Mouse (Mus musculus): ENCODE results near the gene Snph. TPM values are rescaled to one million over a fixed set of nuclear protein-coding genes. Genes with fewer than 3 reads are reported as not detected.

Gene Snph
- polyA plus RNA-seq, 1 experiment from 2014 or later, result not detected

- WGBS (ENCODE audit: insufficient replicate concordance), result 66% methylated on average over 3 of the region's 3 CpGs
- Histone ChIP-seq H3K4me2 (ENCODE audit: low read depth, low read length) (no peak overlapping the region), H3K9ac (replicated peaks) (no peak overlapping the region), H3K9me3 (ENCODE audit: low read length) (no peaks in the 10 kb centered on the region), H3K27me3 (ENCODE audit: insufficient read depth, low read length) (no peaks in the 10 kb centered on the region), H3K4me1 (ENCODE audit: insufficient read depth) (peaks cover 14% of the 10 kb centered on the region), H3K36me3 (replicated peaks; ENCODE audit: insufficient read depth, low read length) (no peaks in the 10 kb centered on the region), H3K27ac (ENCODE audit: low read depth) (no peak overlapping the region), H3K4me3 (ENCODE audit: low read depth, low read length) (no peak overlapping the region)
- ATAC-seq (no peak), DNase-seq (no peak)
- TF ChIP-seq CTCF (IDR thresholded peaks at IDR 0.05; ENCODE audit: low read depth), result no peak
- no peak for TF ChIP-seq EP300 (IDR thresholded peaks at IDR 0.05; ENCODE audit: low read depth)
These were observed 58.7 kb downstream of the Snph start for GRCm38 (mm10) chr2:151573667-151574066.

GRCm38 (mm10) chr2:151571873-151572700 lies 60.3 kb downstream of the Snph start, which contains the start of gene Sdcbp2:
Gene Sdcbp2, plus strand, starts transcription at chr2:151572622.
- H3K4me1 ChIP-seq (ENCODE audit: insufficient read depth), result peaks cover 14% of the 10 kb centered on the region
- no peak within 1 kb of the TSS; the same call in 1 of the 2 replicates for H3K27ac ChIP-seq (ENCODE audit: low read depth)
- no peaks in the 10 kb centered on the region for H3K36me3 ChIP-seq (replicated peaks; ENCODE audit: insufficient read depth, low read length)
- WGBS (ENCODE audit: insufficient replicate concordance), result 57% methylated on average over 17 of the region's 17 CpGs
- no peaks in the 10 kb centered on the region for H3K27me3 ChIP-seq (ENCODE audit: insufficient read depth, low read length)
- TF ChIP-seq CTCF (IDR thresholded peaks at IDR 0.05; ENCODE audit: low read depth) (no peak), EP300 (IDR thresholded peaks at IDR 0.05; ENCODE audit: low read depth) (no peak)
- DNase-seq (no peak), ATAC-seq (no peak)
- H3K9me3 ChIP-seq (ENCODE audit: low read length), result no peaks in the 10 kb centered on the region
- no peak within 1 kb of the TSS for H3K9ac ChIP-seq (replicated peaks)
- H3K4me3 ChIP-seq (ENCODE audit: low read depth, low read length), result no peak within 1 kb of the TSS
- no peak within 1 kb of the TSS for H3K4me2 ChIP-seq (ENCODE audit: low read depth, low read length)

GRCm38 (mm10) chr2:151569452-151569851 lies 62.9 kb downstream of the Snph start:
- TF ChIP-seq EP300 (IDR thresholded peaks at IDR 0.05; ENCODE audit: low read depth) (no peak), CTCF (IDR thresholded peaks at IDR 0.05; ENCODE audit: low read depth) (no peak)
- no peaks in the 10 kb centered on the region for H3K27me3 ChIP-seq (ENCODE audit: insufficient read depth, low read length)
- H3K4me2 ChIP-seq (ENCODE audit: low read depth, low read length), result no peak overlapping the region
- no peaks in the 10 kb centered on the region for H3K4me1 ChIP-seq (ENCODE audit: insufficient read depth)
- peaks cover 1% of the 10 kb centered on the region; the same call in 1 of the 2 replicates for H3K36me3 ChIP-seq (replicated peaks; ENCODE audit: insufficient read depth, low read length)
- ATAC-seq, result no peak
- no peak for DNase-seq
- 72% methylated on average over 2 of the region's 2 CpGs for WGBS (ENCODE audit: insufficient replicate concordance)
- no peaks in the 10 kb centered on the region for H3K9me3 ChIP-seq (ENCODE audit: low read length)
- no peak overlapping the region for H3K4me3 ChIP-seq (ENCODE audit: low read depth, low read length)
- H3K27ac ChIP-seq (ENCODE audit: low read depth), result no peak overlapping the region
- no peak overlapping the region for H3K9ac ChIP-seq (replicated peaks)

GRCm38 (mm10) chr2:151566856-151567255 lies 65.5 kb downstream of the Snph start:
- H3K27me3 ChIP-seq (ENCODE audit: insufficient read depth, low read length), result no peaks in the 10 kb centered on the region
- H3K4me1 ChIP-seq (ENCODE audit: insufficient read depth), result peaks cover 5% of the 10 kb centered on the region
- 78% methylated on average over 6 of the region's 6 CpGs for WGBS (ENCODE audit: insufficient replicate concordance)
- no peak for ATAC-seq
- H3K9ac ChIP-seq (replicated peaks), result no peak overlapping the region
- H3K4me3 ChIP-seq (ENCODE audit: low read depth, low read length), result no peak overlapping the region
- H3K4me2 ChIP-seq (ENCODE audit: low read depth, low read length), result no peak overlapping the region
- H3K27ac ChIP-seq (ENCODE audit: low read depth), result no peak overlapping the region
- TF ChIP-seq CTCF (IDR thresholded peaks at IDR 0.05; ENCODE audit: low read depth), result no peak
- no peak for DNase-seq
- peaks cover 9% of the 10 kb centered on the region for H3K36me3 ChIP-seq (replicated peaks; ENCODE audit: insufficient read depth, low read length)
- H3K9me3 ChIP-seq (ENCODE audit: low read length), result no peaks in the 10 kb centered on the region

DNA sequence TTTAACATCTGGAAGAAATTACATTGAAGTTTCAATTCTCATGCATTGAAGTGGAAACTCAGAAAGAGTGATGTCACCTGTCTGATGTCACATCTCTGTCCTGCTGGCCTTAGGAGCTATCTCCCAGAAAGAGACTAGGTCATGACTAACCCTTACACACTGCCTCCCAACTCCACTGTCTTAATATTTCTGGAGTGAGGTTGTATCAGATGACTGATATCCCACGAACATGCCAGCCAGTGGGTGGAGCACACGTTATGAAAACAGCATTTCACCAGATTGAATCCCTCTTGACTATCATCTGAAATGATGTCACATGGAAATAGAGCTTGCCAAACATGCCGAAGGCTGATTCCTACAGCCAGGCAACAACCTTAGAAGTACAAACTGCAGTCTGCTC lies 67.4 kb downstream of the Snph start:
- no peaks in the 10 kb centered on the region for H3K9me3 ChIP-seq (ENCODE audit: low read length)
- no peak overlapping the region for H3K27ac ChIP-seq (ENCODE audit: low read depth)
- TF ChIP-seq EP300 (IDR thresholded peaks at IDR 0.05; ENCODE audit: low read depth) (no peak), CTCF (IDR thresholded peaks at IDR 0.05; ENCODE audit: low read depth) (no peak)
- peaks cover 5% of the 10 kb centered on the region for H3K4me1 ChIP-seq (ENCODE audit: insufficient read depth)
- peaks cover 20% of the 10 kb centered on the region for H3K36me3 ChIP-seq (replicated peaks; ENCODE audit: insufficient read depth, low read length)
- WGBS (ENCODE audit: insufficient replicate concordance), result 63% methylated on average over 3 of the region's 3 CpGs
- H3K27me3 ChIP-seq (ENCODE audit: insufficient read depth, low read length), result no peaks in the 10 kb centered on the region
- no peak for ATAC-seq
- no peak overlapping the region for H3K4me2 ChIP-seq (ENCODE audit: low read depth, low read length)
- H3K9ac ChIP-seq (replicated peaks), result no peak overlapping the region
- no peak overlapping the region for H3K4me3 ChIP-seq (ENCODE audit: low read depth, low read length)
- no peak for DNase-seq

DNA sequence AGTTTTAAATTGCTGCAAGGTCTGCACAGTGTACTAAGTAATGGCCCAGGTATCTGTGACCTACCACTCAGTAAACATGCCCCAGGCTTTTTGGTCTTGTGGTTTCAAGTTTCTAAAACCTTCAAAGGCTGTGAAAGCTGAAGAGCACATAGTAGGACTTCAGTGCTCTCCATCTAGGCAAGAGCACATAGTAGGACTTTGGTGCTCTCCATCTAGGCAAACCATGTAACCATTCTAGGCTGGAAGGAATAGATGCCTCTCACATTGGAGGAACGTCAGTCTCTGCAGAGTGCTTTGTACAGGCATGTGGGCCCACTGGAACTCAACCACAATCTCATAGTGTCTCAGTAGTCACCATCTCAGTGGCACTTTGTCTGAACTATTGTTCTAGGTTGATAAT lies 68.4 kb downstream of the Snph start:
- H3K4me2 ChIP-seq (ENCODE audit: low read depth, low read length), result no peak overlapping the region
- H3K4me1 ChIP-seq (ENCODE audit: insufficient read depth), result peaks cover 5% of the 10 kb centered on the region
- peak overlapping the region; percentile 73; the same call in 1 of the 2 replicates for H3K27ac ChIP-seq (ENCODE audit: low read depth)
- ATAC-seq, result no peak
- H3K4me3 ChIP-seq (ENCODE audit: low read depth, low read length), result no peak overlapping the region
- no peak overlapping the region for H3K9ac ChIP-seq (replicated peaks)
- H3K27me3 ChIP-seq (ENCODE audit: insufficient read depth, low read length), result no peaks in the 10 kb centered on the region
- TF ChIP-seq EP300 (IDR thresholded peaks at IDR 0.05; ENCODE audit: low read depth), result no peak
- TF ChIP-seq CTCF (IDR thresholded peaks at IDR 0.05; ENCODE audit: low read depth), result no peak
- DNase-seq, result no peak
- H3K36me3 ChIP-seq (replicated peaks; ENCODE audit: insufficient read depth, low read length), result peaks cover 21% of the 10 kb centered on the region
- WGBS (ENCODE audit: insufficient replicate concordance), result 86% methylated on average over 1 of the region's 1 CpGs
- no peaks in the 10 kb centered on the region for H3K9me3 ChIP-seq (ENCODE audit: low read length)
